Mouse (Mus musculus): ENCODE results near the gene Rnf38.

GRCm38 (mm10) chr4:44106297-44106821 lies 127.2 kb downstream of the Rnf38 start:
- no peak for TF ChIP-seq HCFC1 (IDR thresholded peaks at IDR 0.05; ENCODE audit: borderline replicate concordance, insufficient read depth, low read length)
- no peak for TF ChIP-seq CHD2 (IDR thresholded peaks at IDR 0.05; ENCODE audit: low read depth, low read length)
- no peak for TF ChIP-seq MAFK (IDR thresholded peaks at IDR 0.05; ENCODE audit: insufficient read depth, low read depth, low read length)
